Mouse (Mus musculus) lung, postnatal 14 days (tissue): ENCODE measurements around the gene Spock2.
"Not testable (repeated sequence)": the region's sequence is repeated elsewhere in the genome, so short reads cannot be mapped to it uniquely, and the experiment has no call there.

Experiments
- DNase-seq: peaks from one replicate; pipeline ENCODE4 v3.0.0; 2021

The Spock2 gene

GRCm38 (mm10) chr10:60148087-60148486 is 42.1 kb downstream of the Spock2 start:
- DNase-seq: peak; percentile 88

- DNase-seq: no peak
Measured at GRCm38 (mm10) chr10:60151107-60151663, 45.2 kb downstream of the Spock2 start.

DNA sequence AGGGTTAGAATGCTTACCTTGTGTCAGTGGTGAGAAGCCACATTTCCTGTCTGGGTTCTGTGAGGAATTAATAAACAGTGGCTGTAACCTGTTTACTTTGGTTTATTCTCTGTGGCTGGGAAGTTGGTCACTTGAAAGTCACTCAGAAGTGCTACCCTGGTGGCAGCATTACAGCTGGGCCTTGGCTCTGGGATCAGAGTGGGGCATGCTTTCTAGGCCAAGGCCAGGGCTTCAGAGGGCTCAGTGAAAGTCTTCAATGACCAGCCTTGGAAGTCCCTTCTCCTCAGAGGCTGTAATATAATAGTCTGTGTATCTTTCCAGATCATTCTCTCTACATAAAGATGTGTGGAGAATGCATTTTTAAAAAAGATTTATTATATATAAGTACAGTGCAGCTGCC is 50.0 kb downstream of the Spock2 start:
- DNase-seq: no peak

DNA sequence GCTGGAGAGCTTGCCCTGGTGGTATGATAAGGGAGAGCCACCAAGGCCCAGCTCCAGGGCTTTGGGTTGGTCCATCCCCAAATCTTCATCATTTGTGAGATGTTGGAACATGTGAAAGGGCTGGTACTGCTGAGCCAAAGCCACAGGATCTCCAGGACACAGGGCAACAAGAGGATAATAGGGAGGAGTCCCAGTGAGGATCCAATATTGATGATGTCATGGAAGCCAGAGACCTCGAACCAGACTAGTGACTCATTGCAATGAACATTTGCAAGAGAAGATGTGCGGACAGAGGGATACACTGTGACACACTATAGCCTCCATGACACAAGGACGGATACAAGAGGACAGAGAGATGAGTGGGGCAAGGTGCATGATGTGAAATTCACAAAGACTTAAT is 52.1 kb downstream of the Spock2 start:
- DNase-seq: no peak

DNA sequence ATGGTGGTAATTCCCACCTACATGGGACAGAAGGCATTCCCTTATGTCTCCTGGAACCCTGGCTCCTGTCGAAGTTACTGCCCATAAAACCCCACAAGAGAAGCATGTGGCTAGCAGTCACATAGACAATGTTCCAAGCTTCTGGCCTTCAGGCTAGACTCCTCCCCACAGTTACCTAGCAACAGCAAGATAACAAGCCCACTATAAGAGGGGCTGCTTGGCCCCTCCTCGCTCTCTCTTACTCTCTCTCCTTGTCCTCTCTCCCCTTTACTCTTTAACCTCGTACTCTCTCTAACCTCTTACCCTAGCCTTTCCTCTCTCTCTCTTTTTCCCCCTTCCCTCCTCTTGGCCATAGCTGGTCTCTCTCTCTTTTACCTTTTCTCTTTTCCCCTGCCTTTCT is 55.4 kb downstream of the Spock2 start:
- not testable (repeated sequence) for DNase-seq

DNA sequence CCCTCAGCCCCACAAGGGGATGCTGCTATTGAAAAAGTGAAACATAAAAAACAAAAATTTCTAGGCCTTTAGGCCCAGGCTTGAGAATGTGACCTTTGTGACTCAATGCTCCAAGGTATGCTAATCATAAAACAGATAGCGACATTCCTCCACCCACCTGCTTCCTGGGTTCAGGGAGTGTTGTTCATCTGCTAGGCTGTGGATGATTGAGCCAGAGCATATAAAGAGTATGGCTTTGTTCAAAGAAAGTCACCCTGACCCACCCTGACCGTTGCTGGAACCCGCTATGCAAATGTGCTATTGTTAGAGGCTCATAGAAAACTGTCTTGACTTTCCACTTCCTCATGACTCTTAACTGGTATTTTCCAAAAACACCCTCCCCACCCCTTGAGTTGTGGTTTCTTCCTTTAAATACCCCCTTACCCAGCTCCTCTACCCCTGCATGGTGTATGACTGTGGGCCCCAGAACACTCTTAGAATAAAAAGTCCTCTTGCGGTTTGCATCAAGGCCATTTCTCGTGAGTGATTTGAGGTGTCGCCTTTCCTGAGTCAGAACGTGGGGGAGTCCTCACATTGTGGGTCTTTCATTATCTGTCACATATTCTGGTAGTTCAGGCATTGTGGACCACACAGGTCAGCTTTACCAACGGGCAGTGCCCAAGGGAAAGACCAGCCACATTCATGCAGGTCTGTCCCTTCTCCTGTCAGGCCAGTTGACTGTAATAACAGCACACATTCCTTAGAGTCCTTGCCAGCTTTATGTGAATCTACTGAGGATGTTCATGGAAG is 56.4 kb downstream of the Spock2 start:
- DNase-seq: not testable (repeated sequence)

DNA sequence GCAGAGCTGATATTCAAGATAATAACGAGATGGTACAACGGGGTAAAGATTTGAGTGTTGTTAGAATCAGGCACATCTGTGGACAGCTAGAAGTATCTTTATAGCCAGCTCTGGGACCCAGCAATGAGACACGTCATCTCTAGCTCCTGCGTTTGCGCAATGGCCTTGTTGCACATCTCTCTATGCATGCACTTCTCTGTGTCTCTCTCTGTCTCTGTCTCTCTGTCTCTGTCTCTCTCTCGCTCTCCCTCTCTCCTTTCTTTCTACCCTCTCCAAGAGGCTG is 56.9 kb downstream of the Spock2 start:
- DNase-seq: no peak

DNA sequence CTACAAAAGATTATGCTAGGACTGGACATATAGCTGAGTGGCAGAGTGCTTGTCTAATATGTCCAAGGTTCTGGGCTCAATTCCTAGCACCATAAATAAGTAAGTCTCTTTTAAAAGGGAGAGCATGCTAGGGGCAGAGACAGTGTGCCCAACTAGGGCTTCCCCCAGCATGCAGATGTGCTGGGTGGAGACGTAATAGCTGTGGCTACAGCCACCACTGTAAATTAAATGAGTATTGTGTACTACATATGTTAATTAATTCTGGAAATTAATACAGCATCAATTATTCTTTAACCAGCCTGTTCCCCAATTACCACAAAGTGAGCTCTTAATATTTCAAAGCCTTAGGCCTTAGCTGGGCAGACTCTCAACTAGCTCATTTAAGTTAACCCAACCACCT is 58.9 kb downstream of the Spock2 start:
- no peak for DNase-seq

GRCm38 (mm10) chr10:60166068-60166467 is 60.0 kb downstream of the Spock2 start:
- no peak for DNase-seq

DNA sequence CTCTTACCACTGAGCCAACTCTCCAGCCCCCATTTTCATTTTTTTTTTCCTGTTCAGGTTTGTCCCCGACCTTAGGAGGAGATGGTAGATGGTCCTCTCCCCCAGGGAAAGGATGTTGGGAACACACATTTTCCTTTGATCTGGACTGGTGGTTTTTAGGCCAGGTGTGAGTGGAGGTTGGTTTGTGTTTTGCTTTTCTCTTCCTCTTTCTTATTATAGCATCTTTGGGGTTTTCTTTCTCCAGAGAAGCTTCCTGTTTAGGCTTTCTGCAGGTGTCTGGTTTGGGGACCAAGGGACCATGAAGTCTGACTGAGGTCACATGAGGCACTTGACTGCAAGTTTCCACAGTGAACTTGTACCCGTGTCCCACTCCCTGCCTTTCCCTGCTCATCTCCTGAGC is 62.3 kb downstream of the Spock2 start:
- no peak for DNase-seq

GRCm38 (mm10) chr10:60168960-60169359 is 62.9 kb downstream of the Spock2 start:
- DNase-seq: no peak

DNA sequence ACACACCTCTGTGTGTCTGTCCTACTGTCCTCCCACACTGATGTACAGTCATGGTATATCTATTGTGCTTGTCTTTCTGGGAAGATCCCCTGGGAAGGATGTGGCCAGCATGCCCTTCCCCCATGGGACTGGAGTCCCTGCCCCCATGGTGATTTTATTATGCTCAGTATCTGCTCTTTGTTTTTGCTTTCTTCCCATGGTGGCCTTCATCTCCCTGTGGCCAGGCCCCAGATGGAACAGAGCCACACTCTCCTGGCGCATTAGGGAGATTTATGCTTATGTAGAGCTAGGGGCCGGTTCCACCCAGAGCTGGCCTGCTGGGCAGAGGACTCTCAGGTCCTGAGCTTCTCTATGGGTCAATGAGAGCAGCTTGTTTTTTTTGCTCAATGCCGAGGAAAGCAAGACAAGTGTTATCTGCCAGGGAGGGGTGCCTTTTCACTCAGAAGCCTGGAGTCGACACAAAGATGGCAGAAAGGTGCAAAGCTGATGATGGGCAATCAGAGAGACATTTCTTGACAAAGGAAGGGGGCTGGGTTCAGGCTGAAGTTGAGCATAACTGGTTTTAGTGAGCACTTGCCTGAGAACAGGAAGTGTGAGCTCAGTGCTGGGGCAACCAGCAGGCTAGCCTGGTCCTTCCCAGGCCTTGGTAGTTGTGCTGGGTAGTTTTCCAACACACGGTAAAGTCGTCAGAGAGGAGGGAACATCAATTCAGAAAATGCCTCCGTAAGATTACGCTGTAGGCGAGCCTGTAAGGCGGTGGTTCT is 64.5 kb downstream of the Spock2 start:
- DNase-seq: no peak

- no peak for DNase-seq
Measured at GRCm38 (mm10) chr10:60171368-60171767, 65.3 kb downstream of the Spock2 start.

- no peak for DNase-seq
Measured at GRCm38 (mm10) chr10:60172306-60172705, 66.3 kb downstream of the Spock2 start.

- DNase-seq: peak; percentile 51
Measured at GRCm38 (mm10) chr10:60173035-60173434, 67.0 kb downstream of the Spock2 start.

DNA sequence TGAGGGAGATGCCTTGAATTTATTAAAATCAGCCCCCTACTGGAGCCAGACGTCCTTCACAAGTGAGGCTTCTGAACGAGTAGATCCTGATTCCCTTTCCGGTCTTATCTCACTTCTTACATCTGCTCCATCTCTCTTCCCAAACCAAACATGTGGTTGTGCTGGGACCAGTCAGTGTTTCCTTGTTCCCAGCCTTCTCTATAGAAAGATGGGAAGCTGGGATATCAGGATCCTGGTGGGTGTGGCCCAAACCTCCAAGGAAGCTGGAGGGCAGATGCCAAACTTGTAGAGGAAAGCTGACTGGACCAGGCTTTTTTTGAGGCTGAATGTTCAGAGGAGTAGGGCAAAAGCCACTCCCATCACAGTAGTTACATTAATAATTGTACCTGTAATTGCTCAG is 68.5 kb downstream of the Spock2 start:
- DNase-seq: no peak

GRCm38 (mm10) chr10:60175306-60175705 is 69.3 kb downstream of the Spock2 start:
- DNase-seq: not testable (repeated sequence)
